Mouse (Mus musculus) intestine, embryonic 14.5 days (tissue): ENCODE measurements around the gene Slc35e2. TPM values are rescaled to one million over a fixed set of nuclear protein-coding genes. Genes with fewer than 3 reads are reported as not detected.

ENCODE experiments used
- ATAC-seq: fragments of 200-750 bp; cut with Nextera tagmentation; replicated peaks from 2 replicates; pipeline ENCODE4 v1.8.0; 2017; ENCODE audit warnings: low read depth, moderate number of reproducible peaks, moderate TSS enrichment, moderate library complexity; ENCODE audit not compliant: low FRiP score, low TSS enrichment
- DNase-seq: peaks from one replicate; pipeline ENCODE4 v3.0.0-alpha.2; 2018; ENCODE audit warnings: low spot score
- H3K27ac ChIP-seq: fragments of 300-500 bp; sonication (generic); 2 replicates; pipeline ENCODE4 v1.5.1; 2014; ENCODE audit warnings: low read depth, mild to moderate bottlenecking, control low read depth
- H3K27me3 ChIP-seq: fragments of 300-500 bp; sonication (generic); replicated peaks from 2 replicates; pipeline ENCODE4 v1.6.1; 2014; ENCODE audit warnings: low read length, control low read depth; ENCODE audit not compliant: control insufficient read depth, insufficient read depth
- H3K36me3 ChIP-seq: fragments of 300-500 bp; sonication (generic); 2 replicates; pipeline ENCODE4 v1.6.1; 2014; ENCODE audit warnings: low read length, control low read depth; ENCODE audit not compliant: control insufficient read depth, insufficient read depth
- H3K4me1 ChIP-seq: fragments of 300-500 bp; sonication (generic); replicated peaks from 2 replicates; pipeline ENCODE4 v1.6.1; 2014; ENCODE audit warnings: low read length, control low read depth, mixed read lengths; ENCODE audit not compliant: control insufficient read depth, insufficient read depth
- H3K4me2 ChIP-seq: fragments of 300-500 bp; sonication (generic); 2 replicates; pipeline ENCODE4 v1.6.1; 2014; ENCODE audit warnings: low read length
- H3K4me3 ChIP-seq: fragments of 300-500 bp; sonication (generic); 2 replicates; pipeline ENCODE4 v1.5.1; 2014; ENCODE audit warnings: low read depth, low read length, control low read depth, mixed read lengths
- H3K9ac ChIP-seq: fragments of 300-500 bp; sonication (generic); 2 replicates; pipeline ENCODE4 v1.6.1; 2014; ENCODE audit warnings: mild to moderate bottlenecking, low read length
- H3K9me3 ChIP-seq: fragments of 300-500 bp; sonication (generic); 2 replicates; pipeline ENCODE4 v1.6.1; 2016; ENCODE audit warnings: low read length, control low read depth; ENCODE audit not compliant: control insufficient read depth
- WGBS: fragments of 180-500 bp; shearing (Covaris S2); extraction: QIAGEN DNeasy Blood & Tissue Kit; methylation state at CpG from one replicate; pipeline ENCODE4 v1.1.7; 2014; 5-methylcytosine and 5-hydroxymethylcytosine counted together
- polyA plus RNA-seq: library from polyadenylated mRNA; unstranded; fragments of >200 nt; fragmentation: Nextera tagmentation; extraction: Ambion mirVana; gene quantifications from 2 replicates; pipeline ENCODE4 v1.2.1, GENCODE M21; 2014

Gene Slc35e2
- polyA plus RNA-seq: 8.5 and 9.5 TPM in 2 replicates

GRCm38 (mm10) chr4:155601091-155601996 is at the start of gene Slc35e2:
Slc35e2 (plus strand) TSS chr4:155601416.
- Histone ChIP-seq H3K9ac (peak within 1 kb of the TSS; percentile 95), H3K27ac (peak within 1 kb of the TSS; percentile 99), H3K4me2 (peak within 1 kb of the TSS; percentile 72), H3K4me3 (peak within 1 kb of the TSS; percentile 84), H3K36me3 (peaks cover 5% of the 10 kb centered on the region; the same call in 1 of the 2 replicates), H3K4me1 (peaks cover 6% of the 10 kb centered on the region), H3K27me3 (no peaks in the 10 kb centered on the region), H3K9me3 (no peaks in the 10 kb centered on the region)
- peak; percentile 96 for ATAC-seq
- under 1% methylated on average over 57 of the region's 65 CpGs for WGBS
- peak; percentile 99 for DNase-seq

GRCm38 (mm10) chr4:155552917-155553532 is 48.2 kb upstream of the Slc35e2 start:
- Histone ChIP-seq H3K27me3 (no peaks in the 10 kb centered on the region), H3K4me2 (no peak overlapping the region), H3K27ac (no peak overlapping the region), H3K9me3 (no peaks in the 10 kb centered on the region), H3K9ac (no peak overlapping the region), H3K4me1 (no peaks in the 10 kb centered on the region), H3K36me3 (peaks cover 99% of the 10 kb centered on the region), H3K4me3 (no peak overlapping the region)
- DNase-seq: no peak
- 91% methylated on average over 6 of the region's 6 CpGs for WGBS
- ATAC-seq: no peak

GRCm38 (mm10) chr4:155554880-155555279 is 46.3 kb upstream of the Slc35e2 start:
- H3K27ac ChIP-seq: no peak overlapping the region
- no peak for ATAC-seq
- DNase-seq: no peak
- H3K4me2 ChIP-seq: no peak overlapping the region
- H3K9me3 ChIP-seq: no peaks in the 10 kb centered on the region
- no peaks in the 10 kb centered on the region for H3K27me3 ChIP-seq
- peaks cover 99% of the 10 kb centered on the region for H3K36me3 ChIP-seq
- H3K4me1 ChIP-seq: no peaks in the 10 kb centered on the region
- no peak overlapping the region for H3K4me3 ChIP-seq
- 76% methylated on average over 4 of the region's 4 CpGs for WGBS
- no peak overlapping the region for H3K9ac ChIP-seq

- no peak for ATAC-seq
- WGBS: 68% methylated on average over 1 of the region's 1 CpGs
- no peaks in the 10 kb centered on the region for H3K9me3 ChIP-seq
- no peak overlapping the region for H3K4me2 ChIP-seq
- no peaks in the 10 kb centered on the region for H3K27me3 ChIP-seq
- H3K27ac ChIP-seq: no peak overlapping the region
- no peaks in the 10 kb centered on the region for H3K4me1 ChIP-seq
- peaks cover 99% of the 10 kb centered on the region for H3K36me3 ChIP-seq
- no peak overlapping the region for H3K9ac ChIP-seq
- H3K4me3 ChIP-seq: no peak overlapping the region
- DNase-seq: no peak
These were observed 45.8 kb upstream of the Slc35e2 start for GRCm38 (mm10) chr4:155555464-155555863.

GRCm38 (mm10) chr4:155559454-155559853 is 41.8 kb upstream of the Slc35e2 start:
- no peaks in the 10 kb centered on the region for H3K9me3 ChIP-seq
- no peak overlapping the region for H3K27ac ChIP-seq
- no peak overlapping the region for H3K4me3 ChIP-seq
- no peak for DNase-seq
- H3K9ac ChIP-seq: no peak overlapping the region
- ATAC-seq: no peak
- no peak overlapping the region for H3K4me2 ChIP-seq
- H3K36me3 ChIP-seq: peaks cover 66% of the 10 kb centered on the region
- H3K4me1 ChIP-seq: peaks cover 17% of the 10 kb centered on the region
- WGBS: 44% methylated on average over 6 of the region's 6 CpGs
- H3K27me3 ChIP-seq: no peaks in the 10 kb centered on the region

GRCm38 (mm10) chr4:155560932-155561331 is 40.3 kb upstream of the Slc35e2 start:
- Histone ChIP-seq H3K36me3 (peaks cover 52% of the 10 kb centered on the region), H3K27ac (no peak overlapping the region)

GRCm38 (mm10) chr4:155561661-155562442 is 39.4 kb upstream of the Slc35e2 start, which contains the start of gene Nadk:
Nadk (plus strand) TSS chr4:155562378.
- Histone ChIP-seq H3K27me3 (no peaks in the 10 kb centered on the region), H3K4me2 (peak within 1 kb of the TSS; percentile 55), H3K9ac (peak within 1 kb of the TSS; percentile 29), H3K9me3 (no peaks in the 10 kb centered on the region), H3K4me1 (peaks cover 34% of the 10 kb centered on the region), H3K4me3 (peak within 1 kb of the TSS; percentile 27), H3K27ac (peak within 1 kb of the TSS; percentile 79), H3K36me3 (peaks cover 42% of the 10 kb centered on the region)
- ATAC-seq (no peak), DNase-seq (peak; percentile 67)
- 69% methylated on average over 7 of the region's 7 CpGs for WGBS

More at GRCm38 (mm10) chr4:155560932-155561331, 40.3 kb upstream of the Slc35e2 start:
- Histone ChIP-seq H3K9ac (no peak overlapping the region), H3K4me2 (no peak overlapping the region), H3K4me1 (peaks cover 30% of the 10 kb centered on the region), H3K4me3 (no peak overlapping the region), H3K9me3 (no peaks in the 10 kb centered on the region), H3K27me3 (no peaks in the 10 kb centered on the region)
- DNase-seq: no peak
- no peak for ATAC-seq
- 54% methylated on average over 2 of the region's 2 CpGs for WGBS

GRCm38 (mm10) chr4:155562725-155563399 is 38.4 kb upstream of the Slc35e2 start:
- Histone ChIP-seq H3K36me3 (peaks cover 32% of the 10 kb centered on the region), H3K4me1 (peaks cover 34% of the 10 kb centered on the region), H3K27me3 (no peaks in the 10 kb centered on the region), H3K9ac (peak overlapping the region; percentile 29), H3K4me2 (peak overlapping the region; percentile 55), H3K9me3 (no peaks in the 10 kb centered on the region), H3K4me3 (peak overlapping the region; percentile 27), H3K27ac (peak overlapping the region; percentile 79)
- WGBS: 2% methylated on average over 18 of the region's 19 CpGs
- peak; percentile 34; the same call in 1 of the 2 replicates for ATAC-seq
- DNase-seq: peak; percentile 80
